Mouse (Mus musculus) adrenal gland, postnatal 14 days (tissue): ENCODE measurements around the gene Man1b1. TPM values are rescaled to one million over a fixed set of nuclear protein-coding genes. Genes with fewer than 3 reads are reported as not detected.

ENCODE experiments used
- total RNA-seq: library from RNA; stranded (reverse); gene quantifications from 2 replicates; pipeline ENCODE4 v1.2.3, GENCODE M21; 2021

Gene Man1b1
- total RNA-seq, 1 experiment from 2014 or later: 43.1 TPM

Other genes with a start within 250 kb of the Man1b1 start
- not detected in 2 replicates for gene Noxa1, start 237.2 kb upstream of the Man1b1 start, total RNA-seq
- 8.7 and 9.5 TPM in 2 replicates for gene Nrarp, start 151.6 kb upstream of the Man1b1 start, total RNA-seq
- 13.9 and 21.3 TPM in 2 replicates for gene Tor4a, start 135.5 kb upstream of the Man1b1 start, total RNA-seq
- gene Nelfb, start 120.8 kb upstream of the Man1b1 start, total RNA-seq: 41.6 and 47.1 TPM in 2 replicates
- gene Stpg3, start 117.7 kb upstream of the Man1b1 start, total RNA-seq: not detected in 2 replicates
- gene Fam166a, start 113.6 kb upstream of the Man1b1 start, total RNA-seq: not detected in 2 replicates
- 290 and 294 TPM in 2 replicates for gene Tubb4b, start 107.6 kb upstream of the Man1b1 start, total RNA-seq
- not detected in 2 replicates for gene Slc34a3, start 98.0 kb upstream of the Man1b1 start, total RNA-seq
- gene Rnf224, start 95.6 kb upstream of the Man1b1 start, total RNA-seq: not detected in 2 replicates
- gene Rnf208, start 90.1 kb upstream of the Man1b1 start, total RNA-seq: 7.2 and 7.9 TPM in 2 replicates
- not detected in 2 replicates for gene Cysrt1, start 89.9 kb upstream of the Man1b1 start, total RNA-seq
- gene AL732309.1, start 85.5 kb upstream of the Man1b1 start, total RNA-seq: 3.3 and 3.9 TPM in 2 replicates
- gene Tmem203, start 76.9 kb upstream of the Man1b1 start, total RNA-seq: 25.6 and 31.0 TPM in 2 replicates
- gene Tprn, start 69.7 kb upstream of the Man1b1 start, total RNA-seq: 10.9 and 13.4 TPM in 2 replicates
- gene Ssna1, start 59.9 kb upstream of the Man1b1 start, total RNA-seq: 45.8 and 49.8 TPM in 2 replicates
- gene Anapc2, start 59.9 kb upstream of the Man1b1 start, total RNA-seq: 63.9 and 66.1 TPM in 2 replicates
- gene Tmem210, start 44.2 kb upstream of the Man1b1 start, total RNA-seq: not detected in 2 replicates
- gene Lrrc26, start 42.4 kb upstream of the Man1b1 start, total RNA-seq: not detected in 2 replicates
- 9.7 and 11.0 TPM in 2 replicates for gene Grin1, start 13.2 kb upstream of the Man1b1 start, total RNA-seq
- gene Dpp7, start 24.0 kb downstream of the Man1b1 start, total RNA-seq: 19.9 and 20.8 TPM in 2 replicates
- gene Uap1l1, start 33.3 kb downstream of the Man1b1 start, total RNA-seq: 8.7 and 11.8 TPM in 2 replicates
- gene Sapcd2, start 40.0 kb downstream of the Man1b1 start, total RNA-seq: 3.4 and 3.5 TPM in 2 replicates
- gene Entpd2, start 63.5 kb downstream of the Man1b1 start, total RNA-seq: 7.6 and 9.5 TPM in 2 replicates
- 77.2 and 90.9 TPM in 2 replicates for gene Npdc1, start 67.0 kb downstream of the Man1b1 start, total RNA-seq
- 4.7 TPM in 1 of 2 replicates, not detected in the other for gene Fut7, start 90.9 kb downstream of the Man1b1 start, total RNA-seq
- 29.3 and 30.1 TPM in 2 replicates for gene Abca2, start 96.4 kb downstream of the Man1b1 start, total RNA-seq
- gene Clic3, start 124.5 kb downstream of the Man1b1 start, total RNA-seq: 0.74 and 1.0 TPM in 2 replicates
- 36.2 and 42.6 TPM in 2 replicates for gene Paxx, start 128.8 kb downstream of the Man1b1 start, total RNA-seq
- gene Ptgds, start 137.7 kb downstream of the Man1b1 start, total RNA-seq: 8.7 and 9.9 TPM in 2 replicates
- gene Lcn12, start 161.6 kb downstream of the Man1b1 start, total RNA-seq: not detected in 2 replicates
- 79.3 and 81.4 TPM in 2 replicates for gene Fbxw5, start 168.4 kb downstream of the Man1b1 start, total RNA-seq
- gene C8g, start 169.4 kb downstream of the Man1b1 start, total RNA-seq: 4.4 and 36.5 TPM in 2 replicates
- gene Traf2, start 214.6 kb downstream of the Man1b1 start, total RNA-seq: 21.8 and 24.4 TPM in 2 replicates
- 312 and 335 TPM in 2 replicates for gene Edf1, start 225.5 kb downstream of the Man1b1 start, total RNA-seq
- 4.7 and 5.0 TPM in 2 replicates for gene Mamdc4, start 242.5 kb downstream of the Man1b1 start, total RNA-seq
- gene Phpt1, start 242.9 kb downstream of the Man1b1 start, total RNA-seq: 56.6 and 58.1 TPM in 2 replicates
- gene Ajm1, start 249.4 kb downstream of the Man1b1 start, total RNA-seq: 2.1 and 3.0 TPM in 2 replicates